Mouse (Mus musculus): ENCODE data around the gene Fgfrl1. TPM values are rescaled to one million over a fixed set of nuclear protein-coding genes. Genes with fewer than 3 reads are reported as not detected.

Fgfrl1 gene
- polyA plus RNA-seq (2016; fragmentation: Nextera tagmentation; extraction: Ambion mirVana) = 25.3 and 29.4 TPM in 2 replicates

GRCm38 (mm10) chr5:108692271-108692670 lies at the start of gene Fgfrl1:
Fgfrl1 (plus strand) TSS chr5:108692382.
- 3% methylated on average over 12 of the region's 18 CpGs for WGBS
- Histone ChIP-seq H3K27ac (no peak within 1 kb of the TSS), H3K27me3 (peaks cover 25% of the 10 kb centered on the region), H3K9me3 (replicated peaks) (no peaks in the 10 kb centered on the region), H3K4me1 (peaks cover 40% of the 10 kb centered on the region), H3K4me2 (replicated peaks) (peak within 1 kb of the TSS; percentile 95), H3K4me3 (peak within 1 kb of the TSS; percentile 87), H3K36me3 (no peaks in the 10 kb centered on the region), H3K9ac (no peak within 1 kb of the TSS)
- ATAC-seq (ENCODE audit: low FRiP score) = no peak

- peaks cover 50% of the 10 kb centered on the region for H3K36me3 ChIP-seq
- WGBS = 88% methylated on average over 2 of the region's 2 CpGs
- no peaks in the 10 kb centered on the region for H3K4me1 ChIP-seq
- ATAC-seq (ENCODE audit: low FRiP score) = no peak
- no peaks in the 10 kb centered on the region for H3K27me3 ChIP-seq
- no peak overlapping the region for H3K9ac ChIP-seq
- no peaks in the 10 kb centered on the region for H3K9me3 ChIP-seq (replicated peaks)
- no peak overlapping the region for H3K4me2 ChIP-seq (replicated peaks)
- no peak overlapping the region for H3K27ac ChIP-seq
- no peak overlapping the region for H3K4me3 ChIP-seq
These were observed 48.5 kb upstream of the Fgfrl1 start for GRCm38 (mm10) chr5:108643674-108644073.

- peaks cover 71% of the 10 kb centered on the region for H3K36me3 ChIP-seq
- H3K4me2 ChIP-seq (replicated peaks) = no peak overlapping the region
- H3K9me3 ChIP-seq (replicated peaks) = no peaks in the 10 kb centered on the region
- no peaks in the 10 kb centered on the region for H3K27me3 ChIP-seq
- H3K4me1 ChIP-seq = no peaks in the 10 kb centered on the region
- no peak overlapping the region for H3K4me3 ChIP-seq
- ATAC-seq (ENCODE audit: low FRiP score) = no peak
- WGBS = 93% methylated on average over 9 of the region's 9 CpGs
- no peak overlapping the region for H3K27ac ChIP-seq
- no peak overlapping the region for H3K9ac ChIP-seq
These were observed 46.4 kb upstream of the Fgfrl1 start for GRCm38 (mm10) chr5:108645651-108646342.

GRCm38 (mm10) chr5:108646343-108646660 lies 45.9 kb upstream of the Fgfrl1 start:
- Histone ChIP-seq H3K4me3 (no peak overlapping the region), H3K9ac (no peak overlapping the region), H3K4me2 (replicated peaks) (no peak overlapping the region), H3K27me3 (no peaks in the 10 kb centered on the region), H3K9me3 (replicated peaks) (no peaks in the 10 kb centered on the region), H3K36me3 (peaks cover 76% of the 10 kb centered on the region), H3K4me1 (no peaks in the 10 kb centered on the region), H3K27ac (no peak overlapping the region)
- 96% methylated on average over 3 of the region's 3 CpGs for WGBS
- ATAC-seq (ENCODE audit: low FRiP score) = no peak

GRCm38 (mm10) chr5:108647311-108647710 lies 44.9 kb upstream of the Fgfrl1 start:
- peaks cover 75% of the 10 kb centered on the region for H3K36me3 ChIP-seq
- H3K4me1 ChIP-seq = no peaks in the 10 kb centered on the region
- no peaks in the 10 kb centered on the region for H3K9me3 ChIP-seq (replicated peaks)
- H3K27ac ChIP-seq = no peak overlapping the region
- H3K27me3 ChIP-seq = no peaks in the 10 kb centered on the region
- no peak overlapping the region for H3K4me3 ChIP-seq
- 85% methylated on average over 2 of the region's 2 CpGs for WGBS
- H3K9ac ChIP-seq = no peak overlapping the region
- ATAC-seq (ENCODE audit: low FRiP score) = no peak
- H3K4me2 ChIP-seq (replicated peaks) = no peak overlapping the region

- ATAC-seq (ENCODE audit: low FRiP score) = no peak
- H3K9me3 ChIP-seq (replicated peaks) = no peaks in the 10 kb centered on the region
- 74% methylated on average over 2 of the region's 2 CpGs for WGBS
- no peak overlapping the region for H3K27ac ChIP-seq
- no peaks in the 10 kb centered on the region for H3K27me3 ChIP-seq
- H3K36me3 ChIP-seq = peaks cover 80% of the 10 kb centered on the region
- no peak overlapping the region for H3K9ac ChIP-seq
- no peak overlapping the region for H3K4me3 ChIP-seq
- H3K4me1 ChIP-seq = no peaks in the 10 kb centered on the region
- no peak overlapping the region for H3K4me2 ChIP-seq (replicated peaks)
These were observed 44.2 kb upstream of the Fgfrl1 start for GRCm38 (mm10) chr5:108647820-108648465.

GRCm38 (mm10) chr5:108648937-108649576 lies 43.1 kb upstream of the Fgfrl1 start:
- Histone ChIP-seq H3K4me2 (replicated peaks) (no peak overlapping the region), H3K36me3 (peaks cover 87% of the 10 kb centered on the region), H3K9me3 (replicated peaks) (no peaks in the 10 kb centered on the region), H3K4me1 (no peaks in the 10 kb centered on the region), H3K27me3 (no peaks in the 10 kb centered on the region), H3K27ac (no peak overlapping the region), H3K4me3 (no peak overlapping the region), H3K9ac (no peak overlapping the region)
- WGBS = 91% methylated on average over 11 of the region's 11 CpGs
- ATAC-seq (ENCODE audit: low FRiP score) = no peak

GRCm38 (mm10) chr5:108650341-108650740 lies 41.8 kb upstream of the Fgfrl1 start:
- Histone ChIP-seq H3K27me3 (no peaks in the 10 kb centered on the region), H3K4me1 (no peaks in the 10 kb centered on the region), H3K9me3 (replicated peaks) (no peaks in the 10 kb centered on the region), H3K27ac (no peak overlapping the region), H3K4me2 (replicated peaks) (no peak overlapping the region), H3K36me3 (peaks cover 89% of the 10 kb centered on the region), H3K9ac (no peak overlapping the region), H3K4me3 (no peak overlapping the region)
- WGBS = 93% methylated on average over 7 of the region's 7 CpGs
- no peak for ATAC-seq (ENCODE audit: low FRiP score)

GRCm38 (mm10) chr5:108651136-108651720 lies 41.0 kb upstream of the Fgfrl1 start:
- H3K36me3 ChIP-seq = peaks cover 91% of the 10 kb centered on the region
- no peaks in the 10 kb centered on the region for H3K9me3 ChIP-seq (replicated peaks)
- H3K27me3 ChIP-seq = no peaks in the 10 kb centered on the region
- H3K4me3 ChIP-seq = no peak overlapping the region
- ATAC-seq (ENCODE audit: low FRiP score) = no peak
- WGBS = 87% methylated on average over 5 of the region's 5 CpGs
- H3K4me2 ChIP-seq (replicated peaks) = no peak overlapping the region
- H3K4me1 ChIP-seq = no peaks in the 10 kb centered on the region
- H3K27ac ChIP-seq = no peak overlapping the region
- no peak overlapping the region for H3K9ac ChIP-seq

- H3K27ac ChIP-seq = no peak overlapping the region
- H3K4me1 ChIP-seq = no peaks in the 10 kb centered on the region
- H3K9me3 ChIP-seq (replicated peaks) = no peaks in the 10 kb centered on the region
- WGBS = 66% methylated on average over 1 of the region's 1 CpGs
- H3K36me3 ChIP-seq = peaks cover 89% of the 10 kb centered on the region
- no peak overlapping the region for H3K9ac ChIP-seq
- H3K4me2 ChIP-seq (replicated peaks) = no peak overlapping the region
- no peaks in the 10 kb centered on the region for H3K27me3 ChIP-seq
- H3K4me3 ChIP-seq = no peak overlapping the region
- ATAC-seq (ENCODE audit: low FRiP score) = peak; percentile 44
These were observed 40.4 kb upstream of the Fgfrl1 start for GRCm38 (mm10) chr5:108651823-108652222.

- H3K9me3 ChIP-seq (replicated peaks) = no peaks in the 10 kb centered on the region
- WGBS = 86% methylated on average over 6 of the region's 6 CpGs
- no peak overlapping the region for H3K9ac ChIP-seq
- no peak for ATAC-seq (ENCODE audit: low FRiP score)
- H3K4me2 ChIP-seq (replicated peaks) = no peak overlapping the region
- H3K27me3 ChIP-seq = no peaks in the 10 kb centered on the region
- no peak overlapping the region for H3K27ac ChIP-seq
- no peaks in the 10 kb centered on the region for H3K4me1 ChIP-seq
- H3K36me3 ChIP-seq = peaks cover 79% of the 10 kb centered on the region
- no peak overlapping the region for H3K4me3 ChIP-seq
These were observed 38.8 kb upstream of the Fgfrl1 start for GRCm38 (mm10) chr5:108653341-108653740.

- H3K27me3 ChIP-seq = no peaks in the 10 kb centered on the region
- peaks cover 67% of the 10 kb centered on the region for H3K36me3 ChIP-seq
- no peak overlapping the region for H3K9ac ChIP-seq
- peaks cover 9% of the 10 kb centered on the region for H3K4me1 ChIP-seq
- no peak overlapping the region for H3K27ac ChIP-seq
- H3K9me3 ChIP-seq (replicated peaks) = no peaks in the 10 kb centered on the region
- no peak overlapping the region for H3K4me2 ChIP-seq (replicated peaks)
- H3K4me3 ChIP-seq = no peak overlapping the region
- 95% methylated on average over 10 of the region's 10 CpGs for WGBS
- no peak for ATAC-seq (ENCODE audit: low FRiP score)
These were observed 37.7 kb upstream of the Fgfrl1 start for GRCm38 (mm10) chr5:108654444-108654990.

All from hindbrain, embryonic 12.5 days (tissue).